Comparison of ENCODE assay signal across 8 mouse cellular contexts in the genomic region with DNA sequence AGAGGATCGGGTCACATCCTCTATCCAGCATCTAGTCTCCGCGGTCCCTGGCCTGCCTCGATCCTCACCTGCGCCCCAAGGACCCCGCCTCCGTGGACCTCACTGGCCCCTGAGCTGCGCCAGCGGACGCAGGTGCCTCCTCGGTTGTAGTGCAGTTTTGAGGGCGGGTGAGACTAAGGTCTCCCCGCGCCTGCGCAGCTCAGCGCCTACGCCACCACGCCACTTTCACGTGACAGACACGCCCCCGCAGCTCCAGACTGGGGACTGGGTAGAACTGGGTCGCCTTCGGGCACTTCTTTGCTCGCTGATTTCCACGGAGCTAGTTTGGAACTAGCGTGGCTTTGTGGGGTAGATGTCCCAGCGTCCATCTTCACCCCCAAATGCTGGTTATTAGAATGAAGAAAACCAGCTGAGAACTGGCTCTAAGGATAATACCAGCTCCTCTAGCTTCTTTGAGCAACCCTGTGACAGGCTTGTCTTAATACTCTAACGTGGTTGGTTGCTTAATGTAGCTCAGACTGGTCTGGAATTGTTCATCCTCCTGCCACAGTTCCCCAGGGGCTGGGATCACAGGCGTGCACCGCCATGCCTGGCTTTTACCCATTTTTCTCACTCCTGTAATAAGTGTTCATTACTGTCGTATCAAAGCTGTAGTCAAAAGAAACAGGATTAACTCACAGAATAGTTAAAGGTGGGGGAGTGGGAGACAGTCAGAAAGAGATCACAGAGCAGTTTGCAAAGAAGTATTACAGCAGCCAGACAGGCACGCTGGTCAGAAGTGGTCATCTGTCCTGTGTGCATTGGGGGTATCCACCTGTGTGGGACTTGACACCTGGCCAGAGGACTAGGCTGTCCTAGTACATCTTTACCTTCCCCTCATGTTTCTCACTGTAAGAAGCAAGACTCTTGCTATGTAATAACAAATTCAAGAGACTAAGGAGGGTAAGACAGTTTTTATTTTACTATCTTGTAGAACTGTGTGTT. TPM values are rescaled to one million over a fixed set of nuclear protein-coding genes. Genes with fewer than 3 reads are reported as not detected.
A peak's percentile ranks its signal among the peaks of the same experiment; 100 is the strongest.
DNase-seq lines count a peak whose midpoint lies in the region; ATAC-seq and TF ChIP-seq lines count a peak whose summit lies in the region.

TSS of gene Fam213a (minus strand) at position 159 of the 984 bp plus-strand sequence.

- no peak for TF ChIP-seq CTCF in cortical plate, adult 2 months (IDR thresholded peaks at IDR 0.05; ENCODE audit: extremely low read depth, insufficient read depth, low read length)
- TF ChIP-seq CTCF in hindbrain, postnatal 0 days (IDR thresholded peaks at IDR 0.05; ENCODE audit: low read depth): no peak

- H3K9ac ChIP-seq in hindbrain, postnatal 0 days (replicated peaks; ENCODE audit: low read length): peak within 1 kb of the TSS; percentile 66

- peak; percentile 78 for DNase-seq in adipocyte (ENCODE audit: low spot score)
- DNase-seq in gastrocnemius, adult 8-10 months (ENCODE audit: low spot score in 2 of 2): peak; percentile 71 to 83
- peak; percentile 96 for DNase-seq in hindbrain, postnatal 0 days (ENCODE audit: low spot score)
- peak; percentile 95 to 96 for DNase-seq in left cerebral cortex, adult 18-20 months (ENCODE audit: low spot score in 2 of 2)
- DNase-seq in lung, postnatal 4 days: peak; percentile 91 to 92
- DNase-seq in retina, postnatal 1 day: peak; percentile 94
- peak; percentile 92 for DNase-seq in thymus, postnatal 4 days

- WGBS in hindbrain, postnatal 0 days: 2% methylated on average over 32 of the region's 32 CpGs

- H3K9me3 ChIP-seq in hindbrain, postnatal 0 days (ENCODE audit: low read length): no peaks in the 10 kb centered on the region

- peaks cover 5% of the 10 kb centered on the region; the same call in 1 of the 2 replicates for H3K4me1 ChIP-seq in cortical plate, adult 2 months (ENCODE audit: control insufficient read depth, insufficient read depth, low read length)
- H3K4me1 ChIP-seq in hindbrain, postnatal 0 days (ENCODE audit: insufficient read depth, low read length): no peaks in the 10 kb centered on the region

- H3K4me3 ChIP-seq in cortical plate, adult 2 months (ENCODE audit: insufficient read depth, low read length): peak within 1 kb of the TSS; percentile 78
- H3K4me3 ChIP-seq in hindbrain, postnatal 0 days (ENCODE audit: low read length): peak within 1 kb of the TSS; percentile 58

- ATAC-seq in hindbrain, postnatal 0 days: peak; percentile 99

- H3K27ac ChIP-seq in cortical plate, adult 2 months (ENCODE audit: insufficient read depth, low read length): peak within 1 kb of the TSS; percentile 44
- peak within 1 kb of the TSS; percentile 82 for H3K27ac ChIP-seq in hindbrain, postnatal 0 days

- H3K36me3 ChIP-seq in hindbrain, postnatal 0 days (ENCODE audit: insufficient read depth, low read length): no peaks in the 10 kb centered on the region

- no peaks in the 10 kb centered on the region for H3K27me3 ChIP-seq in hindbrain, postnatal 0 days (ENCODE audit: insufficient read depth, low read length)

- TF ChIP-seq POLR2A in cortical plate, adult 2 months (IDR thresholded peaks at IDR 0.05; ENCODE audit: extremely low read depth, insufficient read depth, low read length): peak; percentile 91

- peak within 1 kb of the TSS; percentile 90 for H3K4me2 ChIP-seq in hindbrain, postnatal 0 days (ENCODE audit: low read depth, low read length)

RNA-seq across cellular contexts. Expression of gene Fam213a, which starts in this region (rescaled TPM):
- polyA plus RNA-seq in cortical plate, adult 2 months (2012; rRNA removed): 123 and 125 TPM in 2 replicates
- 10 to 100 TPM; 25.1 to 33.3 (median 30.0) TPM for total RNA-seq in gastrocnemius, adult 8-10 months (2022)
- 35.1 and 35.3 TPM in 2 replicates for total RNA-seq in hindbrain, postnatal 0 days (2014; rRNA removed)
- 109 and 118 TPM in 2 replicates for polyA plus RNA-seq in hindbrain, postnatal 0 days (2015; fragmentation: Nextera tagmentation; extraction: Ambion mirVana)
- 100 to 1,000 TPM; 128 to 132 TPM for total RNA-seq in left cerebral cortex, adult 18-20 months (2021)

Comparison
In these comparisons a context has a peak if more than half of its experiments do, and no peak if none do; other contexts are left out.
1. Peak in every context shown above with its lines: DNase-seq, ATAC-seq, H3K4me3 ChIP-seq and H3K27ac ChIP-seq.